Mouse (Mus musculus) cerebellum, adult 9-10 months (tissue): ENCODE measurements around the gene Lrfn2.

Experiments
- DNase-seq: peaks from one replicate; pipeline ENCODE4 v3.0.0; 2022

Lrfn2 gene

GRCm38 (mm10) chr17:49037163-49037950, 105.2 kb downstream of the Lrfn2 start:
- no peak for DNase-seq

DNA sequence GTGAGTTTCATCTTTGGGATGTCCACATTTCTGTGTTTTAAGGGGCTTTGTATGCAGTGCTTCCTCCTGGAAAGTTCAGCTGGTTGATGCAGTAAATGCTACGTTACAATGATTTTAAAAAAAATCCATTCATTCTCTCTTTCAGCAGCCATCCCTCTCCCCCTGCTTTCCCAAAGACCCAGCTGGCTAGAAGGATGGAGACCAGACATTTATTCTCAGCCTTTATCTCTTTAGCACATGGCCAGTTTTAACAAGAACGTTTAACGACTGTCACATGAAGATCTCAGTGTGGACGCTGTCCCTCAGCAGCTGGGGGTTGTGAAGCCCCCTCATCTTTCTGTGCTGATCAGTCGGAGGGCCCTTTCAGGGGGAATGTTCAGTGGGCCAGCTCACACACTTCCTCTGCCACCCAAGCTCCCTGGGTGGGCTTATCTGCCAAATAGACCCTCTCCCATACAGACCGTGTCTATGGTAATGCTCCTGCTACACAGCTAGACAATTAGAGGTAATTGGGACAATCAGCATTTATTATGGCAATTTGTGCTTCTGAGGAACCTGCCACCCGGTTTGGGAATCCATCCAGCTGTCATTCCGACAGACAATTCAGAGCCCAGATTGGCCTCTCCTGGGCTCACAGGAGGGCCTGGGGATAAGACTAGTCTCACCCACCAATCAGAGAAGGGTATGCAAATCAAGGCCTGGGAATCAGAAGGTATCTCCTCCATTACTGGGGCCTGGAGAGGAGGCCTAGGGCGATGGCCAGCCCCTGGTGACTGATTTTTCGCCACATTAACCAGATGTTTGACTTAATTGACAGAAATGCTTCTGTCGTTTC, 111.8 kb downstream of the Lrfn2 start:
- DNase-seq = no peak

DNA sequence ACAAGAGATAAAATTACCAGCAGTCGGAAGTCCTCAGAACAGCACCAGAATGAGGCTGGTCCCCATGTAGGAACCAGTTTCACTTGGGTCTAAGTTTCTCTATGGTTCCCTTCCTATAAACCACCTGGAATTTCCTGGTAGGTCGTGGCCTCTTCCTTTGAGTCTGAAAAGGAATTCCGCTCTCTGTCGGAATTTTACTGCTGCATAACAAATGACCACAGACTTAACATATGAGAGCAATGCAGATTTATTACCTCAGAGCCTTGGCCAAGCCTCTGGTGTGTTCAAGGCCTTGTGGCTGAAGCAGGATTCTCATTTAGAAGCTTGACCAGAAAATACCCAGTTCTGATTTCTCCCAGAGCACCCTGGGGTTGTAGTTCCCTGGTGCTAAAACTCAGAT, 115.7 kb downstream of the Lrfn2 start:
- DNase-seq = no peak

- no peak for DNase-seq
These were observed 119.1 kb downstream of the Lrfn2 start for GRCm38 (mm10) chr17:49051231-49051630.

- DNase-seq = no peak
These were observed 129.0 kb downstream of the Lrfn2 start for GRCm38 (mm10) chr17:49061141-49061540.

GRCm38 (mm10) chr17:49063789-49064188, 131.6 kb downstream of the Lrfn2 start:
- DNase-seq = no peak

GRCm38 (mm10) chr17:49064526-49064925, 132.3 kb downstream of the Lrfn2 start:
- DNase-seq = no peak

GRCm38 (mm10) chr17:49065050-49065449, 132.9 kb downstream of the Lrfn2 start:
- no peak for DNase-seq

DNA sequence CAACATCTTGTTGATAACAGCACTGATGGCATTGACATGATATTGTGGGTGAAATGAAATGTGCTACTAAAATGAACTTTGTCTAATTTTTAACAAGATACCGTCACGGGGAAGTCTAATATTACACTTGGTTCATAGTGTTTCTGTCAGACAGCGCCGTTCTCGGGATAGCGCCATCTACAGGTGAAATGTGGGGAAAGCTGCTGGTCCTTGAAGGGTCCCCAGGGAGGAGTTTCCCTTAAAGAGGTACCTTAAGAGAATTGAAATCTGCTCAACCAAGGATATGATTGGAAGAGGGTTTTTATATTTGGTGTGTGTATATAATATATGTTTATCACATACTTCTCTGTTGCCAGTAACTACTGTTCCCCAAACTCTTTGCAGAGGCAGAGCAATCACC, 134.6 kb downstream of the Lrfn2 start:
- no peak for DNase-seq

DNA sequence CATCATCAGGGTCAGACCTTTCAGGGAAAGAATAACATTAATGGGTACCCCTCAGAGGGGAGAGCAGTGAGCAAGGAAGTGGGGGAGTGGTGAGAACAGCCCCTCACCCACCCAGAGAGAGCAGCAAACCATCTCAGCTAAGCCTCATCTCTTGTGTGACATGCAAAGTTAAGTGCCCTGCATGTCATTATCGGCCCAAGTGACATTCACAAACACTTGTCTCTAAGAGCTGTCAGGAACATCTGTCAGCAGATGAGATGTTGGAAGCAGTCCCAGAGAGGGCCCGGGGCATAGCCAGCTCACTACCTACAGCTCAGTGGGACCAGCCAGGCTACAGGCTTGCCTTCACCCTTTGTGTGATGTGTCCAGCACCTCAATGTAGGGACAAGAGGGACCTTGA, 146.0 kb downstream of the Lrfn2 start:
- no peak for DNase-seq

DNA sequence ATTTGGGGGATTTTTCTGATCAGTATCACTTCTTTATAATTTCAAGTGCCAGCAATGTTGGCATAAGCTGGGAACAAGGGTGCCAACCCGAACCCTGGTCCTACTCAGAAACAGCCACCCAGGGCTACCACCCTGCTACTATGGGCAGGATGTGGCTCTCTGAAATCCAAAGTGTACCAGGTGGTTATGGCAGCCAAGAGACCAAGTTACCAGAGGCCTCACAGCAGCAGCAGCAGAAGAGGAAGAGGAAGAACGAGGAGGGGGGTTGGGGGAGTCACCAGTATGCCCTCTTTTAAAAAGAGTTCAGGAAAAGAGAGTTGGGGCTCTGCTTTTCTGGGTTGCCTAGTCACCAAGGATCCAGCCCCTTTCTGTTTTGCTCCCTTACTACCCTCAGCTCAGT, 147.5 kb downstream of the Lrfn2 start:
- no peak for DNase-seq

DNA sequence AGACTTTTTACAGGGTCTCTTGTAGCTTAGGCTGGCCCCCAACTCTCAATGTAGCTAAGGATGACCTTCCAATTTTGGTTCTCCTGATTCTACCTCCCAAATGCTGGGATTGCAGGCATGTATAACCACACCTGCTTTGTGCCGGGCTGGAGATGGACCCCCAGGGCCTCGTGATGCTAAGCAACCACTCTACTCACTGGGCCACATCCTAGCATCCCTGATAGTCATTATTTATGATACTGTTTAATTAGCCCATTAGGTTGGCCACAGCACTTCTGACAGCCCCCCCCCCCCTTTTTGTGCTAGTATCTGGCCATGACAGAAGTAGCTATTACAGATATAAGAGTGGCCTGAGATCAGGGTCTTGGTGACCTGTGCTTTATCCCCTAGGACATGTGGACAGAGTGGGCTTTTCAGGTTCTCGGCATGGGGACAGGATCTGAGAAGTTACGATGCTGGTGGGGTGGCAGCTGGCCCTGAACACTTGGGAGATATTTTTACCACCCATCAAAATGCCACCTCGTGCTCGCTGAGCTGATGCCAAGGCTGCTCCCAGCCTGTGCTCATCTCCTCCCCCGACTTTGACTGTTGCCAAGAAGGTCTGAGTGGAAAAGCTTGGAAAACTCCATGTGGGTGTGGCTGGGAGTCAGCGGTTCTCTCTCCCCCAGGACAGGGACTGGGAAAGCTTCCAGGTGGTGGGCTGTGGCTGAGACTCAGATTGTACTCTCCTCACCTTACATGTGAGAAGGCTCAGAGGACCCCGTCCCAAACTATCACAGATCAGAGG, 151.6 kb downstream of the Lrfn2 start:
- DNase-seq = no peak

DNA sequence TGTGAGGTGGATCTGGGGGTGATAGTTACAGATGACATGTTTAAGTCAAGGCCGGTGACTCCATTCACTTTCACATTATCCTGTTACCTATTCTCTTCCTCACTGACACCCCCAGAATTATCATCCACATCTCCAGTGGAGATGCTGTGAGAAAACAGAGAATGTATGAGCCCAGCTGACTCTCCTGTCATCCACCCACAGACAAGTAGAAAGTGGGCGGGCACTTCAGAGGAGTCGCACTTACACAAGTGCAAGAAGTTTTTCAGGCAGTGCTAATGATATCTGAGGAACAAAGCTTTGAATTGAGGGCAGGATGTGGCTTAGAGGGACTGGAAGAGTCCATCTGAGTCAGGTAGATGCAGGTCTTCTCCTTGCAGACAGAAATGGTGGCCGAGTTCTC, 152.9 kb downstream of the Lrfn2 start:
- DNase-seq = no peak

GRCm38 (mm10) chr17:49096781-49097544, 164.8 kb downstream of the Lrfn2 start:
- no peak for DNase-seq

DNA sequence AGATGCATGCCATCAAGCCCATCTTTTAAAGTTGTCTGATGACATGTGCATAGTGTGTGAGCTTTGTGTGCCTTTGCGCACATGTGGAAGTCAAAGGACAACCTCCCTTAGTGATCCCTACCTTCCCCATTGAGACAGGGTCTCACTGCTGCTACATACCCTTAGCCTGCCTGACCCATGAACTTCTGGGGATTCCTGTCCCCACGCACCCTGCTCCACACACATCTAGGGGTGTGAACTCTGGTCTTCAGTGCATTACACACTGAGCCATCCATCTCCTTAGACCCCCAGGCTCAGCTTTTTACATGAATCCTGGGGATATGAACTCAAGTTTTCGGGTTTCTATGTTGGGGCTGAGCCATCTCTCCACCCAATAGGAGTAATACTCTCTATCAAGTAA, 179.2 kb downstream of the Lrfn2 start:
- no peak for DNase-seq

DNA sequence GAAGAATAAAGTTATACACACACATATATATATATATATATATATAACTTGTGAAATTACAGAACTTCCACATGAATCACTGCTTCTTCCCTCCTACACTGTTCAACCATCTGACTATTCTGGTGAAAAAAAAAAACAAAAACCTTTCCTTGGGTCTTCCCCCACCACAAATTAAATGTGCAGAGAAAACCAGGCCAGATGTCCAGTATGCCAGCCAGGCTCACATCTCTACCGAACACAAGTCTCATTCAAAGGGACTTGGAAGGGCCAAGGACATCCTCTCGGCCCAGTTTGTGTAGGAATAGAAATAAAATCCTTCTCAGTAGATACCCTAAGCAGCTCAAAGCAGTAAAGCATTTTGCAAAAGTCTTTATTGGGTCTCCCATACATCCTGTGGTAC, 179.7 kb downstream of the Lrfn2 start:
- DNase-seq = no peak

DNA sequence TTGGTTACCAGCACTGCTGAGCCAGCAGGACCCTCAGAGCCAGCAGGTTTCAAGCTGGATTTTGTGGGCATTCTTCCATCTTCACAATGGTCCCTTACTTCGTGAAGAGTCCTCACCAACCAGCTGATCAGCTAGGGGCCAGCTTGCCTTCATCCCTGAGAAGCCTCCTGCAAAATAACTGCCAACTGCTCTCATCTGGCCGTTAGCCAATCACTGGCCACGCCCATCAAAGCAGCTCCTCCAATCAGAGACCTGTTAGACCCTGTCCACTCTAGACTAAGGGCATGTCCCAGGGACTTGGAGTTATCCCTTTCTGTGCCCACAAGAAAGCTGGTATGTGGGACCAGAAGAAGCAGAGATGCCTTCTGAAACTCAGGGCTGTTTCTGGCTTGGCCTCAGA, 181.2 kb downstream of the Lrfn2 start:
- DNase-seq = no peak

DNA sequence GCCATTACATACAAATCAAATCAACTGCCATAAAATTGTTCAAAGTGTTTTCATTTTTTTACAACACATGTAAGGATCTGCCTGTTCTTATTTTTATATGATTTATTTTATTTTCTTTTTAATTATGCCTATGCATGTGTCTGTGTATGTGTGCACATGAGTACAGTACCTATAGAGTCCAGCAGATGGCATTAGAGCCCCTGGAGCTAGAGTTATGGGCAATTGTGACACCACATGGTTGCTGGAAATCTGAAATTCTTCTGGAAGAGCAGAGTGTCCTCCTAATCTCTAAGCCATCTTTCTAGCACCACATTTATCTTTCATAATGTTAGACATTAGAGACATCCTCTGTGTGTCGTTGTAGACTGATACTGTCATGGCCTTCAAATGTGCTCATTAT, 192.0 kb downstream of the Lrfn2 start:
- DNase-seq = no peak

DNA sequence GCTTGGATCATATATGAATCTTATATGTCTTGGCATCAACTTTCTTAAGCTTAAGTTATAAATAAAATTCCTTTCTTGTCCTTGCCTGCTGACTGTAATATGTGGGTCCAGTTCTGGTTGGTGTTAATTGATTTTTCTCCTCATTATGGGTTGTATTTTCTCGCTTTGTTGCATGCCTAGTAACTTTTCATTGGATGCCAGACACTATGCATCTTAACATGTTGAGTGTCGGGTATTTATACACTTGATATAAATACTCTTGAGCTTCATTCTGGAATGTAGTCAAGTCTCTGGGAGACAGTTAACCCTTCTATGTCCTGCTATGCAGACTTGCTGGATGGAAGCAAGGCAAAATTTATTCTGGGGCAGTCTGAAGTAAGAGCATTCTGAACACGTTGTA, 192.5 kb downstream of the Lrfn2 start:
- DNase-seq = no peak
